In the genomic region with DNA sequence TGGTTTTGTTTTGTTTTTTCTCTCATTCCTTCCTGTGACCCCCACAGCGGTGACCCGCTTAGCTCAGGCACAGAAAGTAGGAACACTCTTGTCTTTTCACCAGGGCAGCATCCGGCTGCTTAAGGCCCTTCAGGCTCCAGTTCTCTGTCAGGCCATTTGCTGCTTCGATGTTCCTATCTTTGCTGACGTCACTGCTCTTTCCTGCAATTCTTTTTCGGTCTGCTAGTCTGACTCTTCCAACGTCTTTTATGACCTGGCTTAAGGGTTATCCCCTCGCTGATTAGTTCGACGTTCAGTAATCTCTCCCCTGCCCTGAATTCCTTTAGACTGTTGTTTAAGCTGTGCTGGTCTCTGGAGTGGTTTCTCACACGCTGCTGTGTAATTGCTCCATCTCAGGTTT, we compare ENCODE assay signal across 18 mouse cellular contexts. TPM values are rescaled to one million over a fixed set of nuclear protein-coding genes. Genes with fewer than 3 reads are reported as not detected.
DNase-seq lines count a peak whose midpoint lies in the region; ATAC-seq lines count a peak whose summit lies in the region.
"Had no signal": no experiment of that assay in that cellular context is flagged by ENCODE, and none has a peak within 500 bp of the region (broad histone marks: within the 10 kb centered on the region; RNA-seq: fewer than 3 reads in every experiment).

No protein-coding gene starts in this region.

- H3K27ac ChIP-seq in kidney, embryonic 14.5 days (ENCODE audit: low read depth, low read length) = no peak overlapping the region
- peak overlapping the region; percentile 48 for H3K27ac ChIP-seq in heart, embryonic 15.5 days
- no peak overlapping the region for H3K27ac ChIP-seq in liver, embryonic 13.5 days
- no peak overlapping the region for H3K27ac ChIP-seq in hindbrain, embryonic 13.5 days
- H3K27ac ChIP-seq: hindbrain, embryonic 14.5 days; left cerebral cortex, adult 2 months; limb, embryonic 13.5 days; macrophage; neural tube, embryonic 12.5 days had no signal

- no peaks in the 10 kb centered on the region for H3K27me3 ChIP-seq in kidney, embryonic 14.5 days (ENCODE audit: control insufficient read depth, insufficient read depth, low read length)
- H3K27me3 ChIP-seq in heart, embryonic 15.5 days = no peaks in the 10 kb centered on the region
- H3K27me3 ChIP-seq in liver, embryonic 13.5 days = 0 out of 2 replicates have a peak, but pooled peaks cover 3% of the 10 kb centered on the region
- no peaks in the 10 kb centered on the region for H3K27me3 ChIP-seq in hindbrain, embryonic 13.5 days
- H3K27me3 ChIP-seq: neural tube, embryonic 12.5 days had no signal

- H3K9me3 ChIP-seq in kidney, embryonic 14.5 days (ENCODE audit: control insufficient read depth, low read length) = no peaks in the 10 kb centered on the region
- no peaks in the 10 kb centered on the region for H3K9me3 ChIP-seq in heart, embryonic 15.5 days (replicated peaks)
- H3K9me3 ChIP-seq in liver, embryonic 13.5 days (replicated peaks) = no peaks in the 10 kb centered on the region
- no peaks in the 10 kb centered on the region for H3K9me3 ChIP-seq in hindbrain, embryonic 13.5 days
- H3K9me3 ChIP-seq: limb, embryonic 13.5 days; neural tube, embryonic 12.5 days had no signal

- no peaks in the 10 kb centered on the region for H3K36me3 ChIP-seq in kidney, embryonic 14.5 days (ENCODE audit: control insufficient read depth, insufficient read depth, low read length)
- H3K36me3 ChIP-seq in heart, embryonic 15.5 days = no peaks in the 10 kb centered on the region
- H3K36me3 ChIP-seq in liver, embryonic 13.5 days = no peaks in the 10 kb centered on the region
- no peaks in the 10 kb centered on the region for H3K36me3 ChIP-seq in hindbrain, embryonic 13.5 days
- H3K36me3 ChIP-seq: limb, embryonic 13.5 days; neural tube, embryonic 12.5 days had no signal

- ATAC-seq in kidney, embryonic 14.5 days (ENCODE audit: low FRiP score, low TSS enrichment) = no peak
- peak; percentile 78 for ATAC-seq in heart, embryonic 15.5 days (replicated peaks; ENCODE audit: insufficient number of reproducible peaks, insufficient read depth, low FRiP score, low read depth)
- ATAC-seq in liver, embryonic 13.5 days (ENCODE audit: low read depth) = peak; percentile 51; the same call in 1 of the 2 replicates
- no peak for ATAC-seq in hindbrain, embryonic 13.5 days (ENCODE audit: low FRiP score)

- H3K4me2 ChIP-seq in kidney, embryonic 14.5 days (replicated peaks; ENCODE audit: low read depth, low read length) = no peak overlapping the region
- no peak overlapping the region for H3K4me2 ChIP-seq in heart, embryonic 15.5 days
- no peak overlapping the region for H3K4me2 ChIP-seq in liver, embryonic 13.5 days
- H3K4me2 ChIP-seq in hindbrain, embryonic 13.5 days = no peak overlapping the region
- H3K4me2 ChIP-seq: hindbrain, embryonic 14.5 days; limb, embryonic 13.5 days; neural tube, embryonic 12.5 days had no signal

- WGBS in kidney, embryonic 14.5 days = 25% methylated on average over 11 of the region's 11 CpGs
- WGBS in heart, embryonic 15.5 days = 22% methylated on average over 11 of the region's 11 CpGs
- 31% methylated on average over 11 of the region's 11 CpGs for WGBS in liver, embryonic 13.5 days (ENCODE audit: insufficient replicate concordance)
- 77% methylated on average over 11 of the region's 11 CpGs for whole genome bisulfite sequencing in hindbrain, embryonic 13.5 days

- H3K4me1 ChIP-seq in kidney, embryonic 14.5 days (ENCODE audit: control insufficient read depth, insufficient read depth, low read length) = peaks cover 4% of the 10 kb centered on the region; the same call in 1 of the 2 replicates
- H3K4me1 ChIP-seq in heart, embryonic 15.5 days (replicated peaks) = peaks cover 9% of the 10 kb centered on the region
- H3K4me1 ChIP-seq in liver, embryonic 13.5 days (replicated peaks) = peaks cover 24% of the 10 kb centered on the region
- no peaks in the 10 kb centered on the region for H3K4me1 ChIP-seq in hindbrain, embryonic 13.5 days (replicated peaks)
- H3K4me1 ChIP-seq: limb, embryonic 13.5 days had no signal

- peak; percentile 37 for DNase-seq in embryo, embryonic 10 days (ENCODE audit: low spot score)
- DNase-seq in embryo, embryonic 9.5 days (ENCODE audit: extremely low spot score) = no peak
- DNase-seq in kidney, postnatal 14 days = peak; percentile 52
- no peak for DNase-seq in liver, embryonic 13.5 days
- no peak for DNase-seq in ovary, postnatal 14 days (ENCODE audit: low spot score)
- DNase-seq: cerebellum, adult 8-10 months; embryo, embryonic 11 days; gastrocnemius, postnatal 36 days; thymus, postnatal 4 days had no signal

- H3K4me3 ChIP-seq in kidney, embryonic 14.5 days (ENCODE audit: low read length) = no peak overlapping the region
- H3K4me3 ChIP-seq in heart, embryonic 15.5 days = no peak overlapping the region
- H3K4me3 ChIP-seq in liver, embryonic 13.5 days (replicated peaks) = no peak overlapping the region
- no peak overlapping the region for H3K4me3 ChIP-seq in hindbrain, embryonic 13.5 days
- H3K4me3 ChIP-seq: erythroblast, embryonic 14.5 days; left cerebral cortex, adult 2 months; limb, embryonic 13.5 days; neural tube, embryonic 12.5 days had no signal

- H3K9ac ChIP-seq in kidney, embryonic 14.5 days (ENCODE audit: low read depth, low read length) = no peak overlapping the region
- no peak overlapping the region for H3K9ac ChIP-seq in heart, embryonic 15.5 days
- H3K9ac ChIP-seq in liver, embryonic 13.5 days = no peak overlapping the region
- no peak overlapping the region for H3K9ac ChIP-seq in hindbrain, embryonic 13.5 days
- H3K9ac ChIP-seq: hindbrain, embryonic 14.5 days; limb, embryonic 13.5 days; neural tube, embryonic 12.5 days had no signal

RNA-seq across cellular contexts. Expression of a gene that starts 9.2 kb away (rescaled TPM):
- 51.5 and 55.2 TPM in 2 replicates for polyA plus RNA-seq in kidney, embryonic 14.5 days (2014; fragmentation: Nextera tagmentation; extraction: Ambion mirVana)
- 27.3 and 28.7 TPM in 2 replicates for polyA plus RNA-seq in heart, embryonic 15.5 days (2015; fragmentation: Nextera tagmentation; extraction: Ambion mirVana)
- 11.5 and 14.4 TPM in 2 replicates for polyA plus RNA-seq in liver, embryonic 13.5 days (2015; fragmentation: Nextera tagmentation; extraction: Ambion mirVana)
- 42.1 and 45.0 TPM in 2 replicates for polyA plus RNA-seq in hindbrain, embryonic 13.5 days (2015; fragmentation: Nextera tagmentation; extraction: Ambion mirVana)

RNA-seq across cellular contexts. Expression of a gene that starts 23.6 kb away (rescaled TPM):
- 5.4 and 7.1 TPM in 2 replicates for polyA plus RNA-seq in kidney, embryonic 14.5 days (2014; fragmentation: Nextera tagmentation; extraction: Ambion mirVana)
- polyA plus RNA-seq in heart, embryonic 15.5 days (2015; fragmentation: Nextera tagmentation; extraction: Ambion mirVana) = 0.55 and 1.0 TPM in 2 replicates
- 14.6 and 16.9 TPM in 2 replicates for polyA plus RNA-seq in liver, embryonic 13.5 days (2015; fragmentation: Nextera tagmentation; extraction: Ambion mirVana)
- polyA plus RNA-seq in hindbrain, embryonic 13.5 days (2015; fragmentation: Nextera tagmentation; extraction: Ambion mirVana) = 1.3 and 1.6 TPM in 2 replicates
- polyA plus RNA-seq: macrophage had no signal

RNA-seq across cellular contexts. Expression of a gene that starts 28.9 kb away (rescaled TPM):
- polyA plus RNA-seq in kidney, embryonic 14.5 days (2014; fragmentation: Nextera tagmentation; extraction: Ambion mirVana) = 0.43 and 1.3 TPM in 2 replicates
- polyA plus RNA-seq in heart, embryonic 15.5 days (2015; fragmentation: Nextera tagmentation; extraction: Ambion mirVana) = 0.15 and 0.26 TPM in 2 replicates
- not detected in 2 replicates for polyA plus RNA-seq in liver, embryonic 13.5 days (2015; fragmentation: Nextera tagmentation; extraction: Ambion mirVana)
- 5.6 and 11.8 TPM in 2 replicates for polyA plus RNA-seq in hindbrain, embryonic 13.5 days (2015; fragmentation: Nextera tagmentation; extraction: Ambion mirVana)
- polyA plus RNA-seq: erythroblast, embryonic 14.5 days; limb, embryonic 13.5 days; macrophage had no signal

RNA-seq across cellular contexts. Expression of a gene that starts 42.2 kb away (rescaled TPM):
- polyA plus RNA-seq in kidney, embryonic 14.5 days (2014; fragmentation: Nextera tagmentation; extraction: Ambion mirVana) = 27.3 and 31.7 TPM in 2 replicates
- polyA plus RNA-seq in heart, embryonic 15.5 days (2015; fragmentation: Nextera tagmentation; extraction: Ambion mirVana) = 26.8 and 27.9 TPM in 2 replicates
- 14.5 and 18.9 TPM in 2 replicates for polyA plus RNA-seq in liver, embryonic 13.5 days (2015; fragmentation: Nextera tagmentation; extraction: Ambion mirVana)
- polyA plus RNA-seq in hindbrain, embryonic 13.5 days (2015; fragmentation: Nextera tagmentation; extraction: Ambion mirVana) = 8.4 and 10.0 TPM in 2 replicates

Comparison
In these comparisons a context has a peak if more than half of its experiments do, and no peak if none do; other contexts are left out.
1. DNase-seq: peak in embryo, embryonic 10 days (single experiment) and kidney, postnatal 14 days (single experiment); none in embryo, embryonic 9.5 days (single experiment), liver, embryonic 13.5 days (single experiment) and ovary, postnatal 14 days (single experiment).
2. ATAC-seq: peak in heart, embryonic 15.5 days (single experiment) and liver, embryonic 13.5 days (single experiment); none in kidney, embryonic 14.5 days (single experiment) and hindbrain, embryonic 13.5 days (single experiment).